Mouse (Mus musculus) intestine, embryonic 15.5 days (tissue): ENCODE data around the gene Qprt. TPM values are rescaled to one million over a fixed set of nuclear protein-coding genes. Genes with fewer than 3 reads are reported as not detected.
A peak's percentile ranks its signal among the peaks of the same experiment; 100 is the strongest.

ENCODE experiments used
- ATAC-seq: fragments of 200-750 bp; cut with Nextera tagmentation; 2 replicates; pipeline ENCODE4 v1.8.0; 2017; ENCODE audit warnings: moderate TSS enrichment, moderate library complexity
- H3K27ac ChIP-seq: fragments of 300-500 bp; sonication (generic); 2 replicates; pipeline ENCODE4 v1.5.1; 2015; ENCODE audit warnings: mild to moderate bottlenecking, inconsistent platforms
- H3K27me3 ChIP-seq: fragments of 300-500 bp; sonication (generic); replicated peaks from 2 replicates; pipeline ENCODE4 v1.6.1; 2015; ENCODE audit warnings: inconsistent platforms
- H3K36me3 ChIP-seq: fragments of 300-500 bp; sonication (generic); 2 replicates; pipeline ENCODE4 v1.6.1; 2015; ENCODE audit warnings: inconsistent platforms
- H3K4me1 ChIP-seq: fragments of 300-500 bp; sonication (generic); replicated peaks from 2 replicates; pipeline ENCODE4 v1.6.1; 2015; ENCODE audit warnings: inconsistent platforms
- H3K4me2 ChIP-seq: fragments of 300-500 bp; sonication (generic); replicated peaks from 2 replicates; pipeline ENCODE4 v1.6.1; 2015; ENCODE audit warnings: mild to moderate bottlenecking, inconsistent platforms
- H3K4me3 ChIP-seq: fragments of 300-500 bp; sonication (generic); replicated peaks from 2 replicates; pipeline ENCODE4 v1.5.1; 2015; ENCODE audit warnings: inconsistent platforms
- H3K9ac ChIP-seq: fragments of 300-500 bp; sonication (generic); 2 replicates; pipeline ENCODE4 v1.6.1; 2015; ENCODE audit warnings: inconsistent platforms
- H3K9me3 ChIP-seq: fragments of 300-500 bp; sonication (generic); 2 replicates; pipeline ENCODE4 v1.6.1; 2016; ENCODE audit warnings: inconsistent platforms
- WGBS: fragments of 180-500 bp; shearing (Covaris S2); methylation state at CpG from one replicate; pipeline ENCODE4 v1.1.7; 2015; 5-methylcytosine and 5-hydroxymethylcytosine counted together
- polyA plus RNA-seq: library from polyadenylated mRNA; unstranded; fragments of >200 nt; fragmentation: Nextera tagmentation; extraction: Ambion mirVana; gene quantifications from 2 replicates; pipeline ENCODE4 v1.2.1, GENCODE M21; 2015

The Qprt gene
- polyA plus RNA-seq, 1 experiment from 2014 or later = 5.3 TPM

GRCm38 (mm10) chr7:127103960-127104359, 18.1 kb downstream of the Qprt start:
- WGBS = 61% methylated on average over 6 of the region's 6 CpGs
- Histone ChIP-seq H3K36me3 (no peaks in the 10 kb centered on the region), H3K27me3 (no peaks in the 10 kb centered on the region), H3K27ac (no peak overlapping the region), H3K4me3 (no peak overlapping the region), H3K4me2 (no peak overlapping the region), H3K9me3 (no peaks in the 10 kb centered on the region), H3K4me1 (peaks cover 9% of the 10 kb centered on the region; the same call in 1 of the 2 replicates), H3K9ac (no peak overlapping the region; the same call in 1 of the 2 replicates)
- 0 out of 2 replicates have a peak, but pooled peaks have one; percentile 48 for ATAC-seq

DNA sequence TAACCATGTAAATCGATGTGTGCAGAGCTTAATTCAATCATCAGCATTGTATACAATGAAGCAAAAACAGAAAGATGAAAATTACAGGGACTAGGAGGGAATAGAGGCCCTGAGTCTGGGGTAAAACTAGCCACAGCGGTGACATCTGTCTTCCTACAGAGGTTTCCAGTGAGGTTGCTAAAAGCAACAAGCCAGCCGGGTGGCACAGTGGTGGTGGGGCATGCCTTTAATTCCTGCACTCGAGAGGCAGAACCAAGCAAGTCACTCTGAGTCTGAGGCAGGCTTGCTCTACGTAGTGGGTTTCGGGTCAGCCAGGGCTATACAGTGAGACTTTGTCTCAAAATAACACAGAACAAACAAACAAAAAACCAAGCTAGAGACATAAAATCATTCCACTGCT, 19.9 kb downstream of the Qprt start:
- 69% methylated on average over 6 of the region's 6 CpGs for WGBS
- H3K27me3 ChIP-seq = no peaks in the 10 kb centered on the region
- no peak for ATAC-seq
- H3K27ac ChIP-seq = no peak overlapping the region
- H3K4me1 ChIP-seq = peaks cover 9% of the 10 kb centered on the region; the same call in 1 of the 2 replicates
- H3K9ac ChIP-seq = no peak overlapping the region; the same call in 1 of the 2 replicates
- no peaks in the 10 kb centered on the region for H3K9me3 ChIP-seq
- H3K4me2 ChIP-seq = no peak overlapping the region
- H3K36me3 ChIP-seq = no peaks in the 10 kb centered on the region
- no peak overlapping the region for H3K4me3 ChIP-seq

- H3K36me3 ChIP-seq = no peaks in the 10 kb centered on the region
- H3K4me1 ChIP-seq = peaks cover 9% of the 10 kb centered on the region; the same call in 1 of the 2 replicates
- no peak overlapping the region for H3K27ac ChIP-seq
- H3K9me3 ChIP-seq = no peaks in the 10 kb centered on the region
- H3K9ac ChIP-seq = no peak overlapping the region; the same call in 1 of the 2 replicates
- no peak; the same call in 1 of the 2 replicates for ATAC-seq
- 29% methylated on average over 2 of the region's 2 CpGs for WGBS
- H3K4me3 ChIP-seq = no peak overlapping the region
- H3K4me2 ChIP-seq = no peak overlapping the region
- no peaks in the 10 kb centered on the region for H3K27me3 ChIP-seq
These were observed 20.5 kb downstream of the Qprt start for GRCm38 (mm10) chr7:127101451-127102016.

- H3K27ac ChIP-seq = no peak overlapping the region
- WGBS = 89% methylated on average over 4 of the region's 4 CpGs
- no peaks in the 10 kb centered on the region for H3K27me3 ChIP-seq
- H3K9ac ChIP-seq = no peak overlapping the region
- no peak overlapping the region for H3K4me2 ChIP-seq
- H3K9me3 ChIP-seq = no peaks in the 10 kb centered on the region; the same call in 1 of the 2 replicates
- H3K4me1 ChIP-seq = peaks cover 4% of the 10 kb centered on the region; the same call in 1 of the 2 replicates
- no peak for ATAC-seq
- no peak overlapping the region for H3K4me3 ChIP-seq
- no peaks in the 10 kb centered on the region for H3K36me3 ChIP-seq
These were observed 22.5 kb downstream of the Qprt start for GRCm38 (mm10) chr7:127099528-127099927.

DNA sequence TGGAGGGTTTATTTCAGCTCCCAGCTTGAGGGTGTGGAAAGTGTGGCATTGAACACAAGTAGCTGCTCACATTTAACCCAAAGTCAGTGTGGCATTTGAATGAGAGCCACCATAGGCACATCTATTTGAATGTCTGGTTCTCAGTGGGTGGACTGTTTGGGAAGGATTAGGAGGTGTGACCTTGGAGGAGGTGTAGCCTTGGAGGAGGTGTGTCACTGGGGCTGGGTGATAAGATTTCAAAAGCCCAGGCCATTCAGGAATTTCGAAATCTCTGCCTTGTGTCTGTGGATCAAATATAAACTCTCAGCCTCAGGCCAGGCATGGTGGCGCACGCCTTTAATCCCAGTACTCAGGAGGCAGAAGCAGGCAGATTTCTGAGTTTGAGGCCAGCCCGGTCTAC, 23.1 kb downstream of the Qprt start:
- no peaks in the 10 kb centered on the region for H3K36me3 ChIP-seq
- H3K4me1 ChIP-seq = no peaks in the 10 kb centered on the region
- WGBS = 89% methylated on average over 4 of the region's 4 CpGs
- H3K4me2 ChIP-seq = no peak overlapping the region
- ATAC-seq = no peak
- no peaks in the 10 kb centered on the region for H3K27me3 ChIP-seq
- no peak overlapping the region for H3K27ac ChIP-seq
- no peak overlapping the region for H3K4me3 ChIP-seq
- no peaks in the 10 kb centered on the region; the same call in 1 of the 2 replicates for H3K9me3 ChIP-seq
- no peak overlapping the region for H3K9ac ChIP-seq

GRCm38 (mm10) chr7:127098521-127098920, 23.5 kb downstream of the Qprt start:
- no peaks in the 10 kb centered on the region for H3K4me1 ChIP-seq
- no peaks in the 10 kb centered on the region; the same call in 1 of the 2 replicates for H3K9me3 ChIP-seq
- no peak overlapping the region for H3K4me3 ChIP-seq
- H3K27me3 ChIP-seq = no peaks in the 10 kb centered on the region
- no peaks in the 10 kb centered on the region for H3K36me3 ChIP-seq
- H3K27ac ChIP-seq = no peak overlapping the region
- no peak overlapping the region for H3K9ac ChIP-seq
- no peak for ATAC-seq
- H3K4me2 ChIP-seq = no peak overlapping the region
- 81% methylated on average over 5 of the region's 5 CpGs for WGBS

GRCm38 (mm10) chr7:127096456-127096855, 25.6 kb downstream of the Qprt start:
- Histone ChIP-seq H3K4me1 (peaks cover 3% of the 10 kb centered on the region; the same call in 1 of the 2 replicates), H3K9ac (no peak overlapping the region), H3K4me3 (no peak overlapping the region), H3K9me3 (no peaks in the 10 kb centered on the region; the same call in 1 of the 2 replicates), H3K27ac (no peak overlapping the region), H3K36me3 (no peaks in the 10 kb centered on the region), H3K4me2 (no peak overlapping the region), H3K27me3 (no peaks in the 10 kb centered on the region)
- 56% methylated on average over 7 of the region's 7 CpGs for WGBS
- ATAC-seq = no peak

- ATAC-seq = no peak
- WGBS = 61% methylated on average over 3 of the region's 3 CpGs
- no peak overlapping the region for H3K4me3 ChIP-seq
These were observed 28.1 kb downstream of the Qprt start for GRCm38 (mm10) chr7:127093914-127094313.

GRCm38 (mm10) chr7:127091114-127091896, 30.7 kb downstream of the Qprt start, which contains the start of gene AI467606:
Gene AI467606, plus strand, starts transcription at chr7:127091359.
- Histone ChIP-seq H3K4me1 (peaks cover 15% of the 10 kb centered on the region; the same call in 1 of the 2 replicates), H3K27ac (peak within 1 kb of the TSS; percentile 58; the same call in 1 of the 2 replicates), H3K9me3 (no peaks in the 10 kb centered on the region; the same call in 1 of the 2 replicates), H3K27me3 (no peaks in the 10 kb centered on the region), H3K9ac (peak within 1 kb of the TSS; percentile 5; the same call in 1 of the 2 replicates), H3K4me2 (peak within 1 kb of the TSS; percentile 40), H3K36me3 (no peaks in the 10 kb centered on the region), H3K4me3 (peak within 1 kb of the TSS; percentile 18)
- WGBS = 55% methylated on average over 16 of the region's 16 CpGs
- peak; percentile 90 for ATAC-seq

More at GRCm38 (mm10) chr7:127093914-127094313, 28.1 kb downstream of the Qprt start:
- no peak overlapping the region for H3K27ac ChIP-seq
- no peak overlapping the region for H3K4me2 ChIP-seq
- no peak overlapping the region for H3K9ac ChIP-seq
- H3K36me3 ChIP-seq = no peaks in the 10 kb centered on the region
- H3K27me3 ChIP-seq = no peaks in the 10 kb centered on the region
- H3K9me3 ChIP-seq = no peaks in the 10 kb centered on the region; the same call in 1 of the 2 replicates
- H3K4me1 ChIP-seq = peaks cover 15% of the 10 kb centered on the region; the same call in 1 of the 2 replicates

- H3K27me3 ChIP-seq = no peaks in the 10 kb centered on the region
- H3K4me2 ChIP-seq = no peak overlapping the region
- H3K9me3 ChIP-seq = no peaks in the 10 kb centered on the region; the same call in 1 of the 2 replicates
- peaks cover 15% of the 10 kb centered on the region; the same call in 1 of the 2 replicates for H3K4me1 ChIP-seq
- 88% methylated on average over 20 of the region's 20 CpGs for WGBS
- peak; percentile 20; the same call in 1 of the 2 replicates for ATAC-seq
- peak overlapping the region; percentile 32; the same call in 1 of the 2 replicates for H3K27ac ChIP-seq
- no peaks in the 10 kb centered on the region for H3K36me3 ChIP-seq
- H3K4me3 ChIP-seq = no peak overlapping the region
- H3K9ac ChIP-seq = no peak overlapping the region
These were observed 31.6 kb downstream of the Qprt start for GRCm38 (mm10) chr7:127090154-127091113.
